Mouse (Mus musculus): Measurements from ENCODE around the gene Pla2g2f. TPM values are rescaled to one million over a fixed set of nuclear protein-coding genes. Genes with fewer than 3 reads are reported as not detected.

Pla2g2f gene
- polyA plus RNA-seq (2012; ENCODE audit: insufficient read depth, insufficient read length, missing spikeins): not detected in 2 replicates

- Histone ChIP-seq H3K4me3 (ENCODE audit: insufficient read depth, low read length) (no peak within 1 kb of the TSS), H3K27ac (ENCODE audit: insufficient read depth, low read depth, low read length) (no peak within 1 kb of the TSS), H3K4me1 (ENCODE audit: control insufficient read depth, insufficient read depth, low read length) (no peaks in the 10 kb centered on the region)
- TF ChIP-seq CTCF (IDR thresholded peaks at IDR 0.05; ENCODE audit: low read depth, low read length) (no peak), POLR2A (IDR thresholded peaks at IDR 0.05; ENCODE audit: borderline replicate concordance, low read depth, low read length) (no peak)
Measured at GRCm38 (mm10) chr4:138757416-138757815, at the start of gene Pla2g2f. Gene Pla2g2f (minus strand): TSS chr4:138757626.

- Histone ChIP-seq H3K27ac (ENCODE audit: insufficient read depth, low read depth, low read length) (no peak overlapping the region), H3K4me3 (ENCODE audit: insufficient read depth, low read length) (no peak overlapping the region)
- TF ChIP-seq CTCF (IDR thresholded peaks at IDR 0.05; ENCODE audit: low read depth, low read length) (no peak), POLR2A (IDR thresholded peaks at IDR 0.05; ENCODE audit: borderline replicate concordance, low read depth, low read length) (no peak)
Measured at GRCm38 (mm10) chr4:138806920-138807541, 49.6 kb upstream of the Pla2g2f start.

GRCm38 (mm10) chr4:138806160-138806559, 48.7 kb upstream of the Pla2g2f start:
- Histone ChIP-seq H3K4me1 (ENCODE audit: control insufficient read depth, insufficient read depth, low read length) (no peaks in the 10 kb centered on the region), H3K4me3 (ENCODE audit: insufficient read depth, low read length) (no peak overlapping the region), H3K27ac (ENCODE audit: insufficient read depth, low read depth, low read length) (no peak overlapping the region)
- TF ChIP-seq POLR2A (IDR thresholded peaks at IDR 0.05; ENCODE audit: borderline replicate concordance, low read depth, low read length) (no peak), CTCF (IDR thresholded peaks at IDR 0.05; ENCODE audit: low read depth, low read length) (no peak)

More at GRCm38 (mm10) chr4:138806920-138807541, 49.6 kb upstream of the Pla2g2f start:
- H3K4me1 ChIP-seq (ENCODE audit: control insufficient read depth, insufficient read depth, low read length): no peaks in the 10 kb centered on the region

- Histone ChIP-seq H3K27ac (ENCODE audit: insufficient read depth, low read depth, low read length) (no peak overlapping the region), H3K4me1 (ENCODE audit: control insufficient read depth, insufficient read depth, low read length) (no peaks in the 10 kb centered on the region), H3K4me3 (ENCODE audit: insufficient read depth, low read length) (no peak overlapping the region)
- no peak for TF ChIP-seq CTCF (IDR thresholded peaks at IDR 0.05; ENCODE audit: low read depth, low read length)
- TF ChIP-seq POLR2A (IDR thresholded peaks at IDR 0.05; ENCODE audit: borderline replicate concordance, low read depth, low read length): no peak
Measured at GRCm38 (mm10) chr4:138805248-138805647, 47.8 kb upstream of the Pla2g2f start.

- TF ChIP-seq POLR2A (IDR thresholded peaks at IDR 0.05; ENCODE audit: borderline replicate concordance, low read depth, low read length) (no peak), CTCF (IDR thresholded peaks at IDR 0.05; ENCODE audit: low read depth, low read length) (no peak)
- no peaks in the 10 kb centered on the region for H3K4me1 ChIP-seq (ENCODE audit: control insufficient read depth, insufficient read depth, low read length)
- H3K4me3 ChIP-seq (ENCODE audit: insufficient read depth, low read length): no peak overlapping the region
- H3K27ac ChIP-seq (ENCODE audit: insufficient read depth, low read depth, low read length): no peak overlapping the region
Measured at GRCm38 (mm10) chr4:138802917-138803316, 45.5 kb upstream of the Pla2g2f start.

- H3K4me1 ChIP-seq (ENCODE audit: control insufficient read depth, insufficient read depth, low read length): no peaks in the 10 kb centered on the region
- TF ChIP-seq POLR2A (IDR thresholded peaks at IDR 0.05; ENCODE audit: borderline replicate concordance, low read depth, low read length): no peak
- TF ChIP-seq CTCF (IDR thresholded peaks at IDR 0.05; ENCODE audit: low read depth, low read length): no peak
- no peak overlapping the region for H3K4me3 ChIP-seq (ENCODE audit: insufficient read depth, low read length)
- H3K27ac ChIP-seq (ENCODE audit: insufficient read depth, low read depth, low read length): no peak overlapping the region
Measured at GRCm38 (mm10) chr4:138801631-138802030, 44.2 kb upstream of the Pla2g2f start.

- Histone ChIP-seq H3K4me1 (ENCODE audit: control insufficient read depth, insufficient read depth, low read length) (no peaks in the 10 kb centered on the region), H3K4me3 (ENCODE audit: insufficient read depth, low read length) (no peak overlapping the region), H3K27ac (ENCODE audit: insufficient read depth, low read depth, low read length) (no peak overlapping the region)
- TF ChIP-seq CTCF (IDR thresholded peaks at IDR 0.05; ENCODE audit: low read depth, low read length) (no peak), POLR2A (IDR thresholded peaks at IDR 0.05; ENCODE audit: borderline replicate concordance, low read depth, low read length) (no peak)
Measured at GRCm38 (mm10) chr4:138800134-138800744, 42.8 kb upstream of the Pla2g2f start.

GRCm38 (mm10) chr4:138797217-138797570, 39.8 kb upstream of the Pla2g2f start:
- Histone ChIP-seq H3K4me3 (ENCODE audit: insufficient read depth, low read length) (no peak overlapping the region), H3K4me1 (ENCODE audit: control insufficient read depth, insufficient read depth, low read length) (no peaks in the 10 kb centered on the region), H3K27ac (ENCODE audit: insufficient read depth, low read depth, low read length) (no peak overlapping the region)
- no peak for TF ChIP-seq CTCF (IDR thresholded peaks at IDR 0.05; ENCODE audit: low read depth, low read length)
- no peak for TF ChIP-seq POLR2A (IDR thresholded peaks at IDR 0.05; ENCODE audit: borderline replicate concordance, low read depth, low read length)

GRCm38 (mm10) chr4:138796513-138797216, 39.2 kb upstream of the Pla2g2f start:
- no peaks in the 10 kb centered on the region for H3K4me1 ChIP-seq (ENCODE audit: control insufficient read depth, insufficient read depth, low read length)
- TF ChIP-seq CTCF (IDR thresholded peaks at IDR 0.05; ENCODE audit: low read depth, low read length) (no peak), POLR2A (IDR thresholded peaks at IDR 0.05; ENCODE audit: borderline replicate concordance, low read depth, low read length) (no peak)
- H3K4me3 ChIP-seq (ENCODE audit: insufficient read depth, low read length): no peak overlapping the region
- H3K27ac ChIP-seq (ENCODE audit: insufficient read depth, low read depth, low read length): no peak overlapping the region

- no peaks in the 10 kb centered on the region for H3K4me1 ChIP-seq (ENCODE audit: control insufficient read depth, insufficient read depth, low read length)
- H3K27ac ChIP-seq (ENCODE audit: insufficient read depth, low read depth, low read length): no peak overlapping the region
- TF ChIP-seq POLR2A (IDR thresholded peaks at IDR 0.05; ENCODE audit: borderline replicate concordance, low read depth, low read length): no peak
- TF ChIP-seq CTCF (IDR thresholded peaks at IDR 0.05; ENCODE audit: low read depth, low read length): no peak
- no peak overlapping the region for H3K4me3 ChIP-seq (ENCODE audit: insufficient read depth, low read length)
Measured at GRCm38 (mm10) chr4:138794344-138794743, 36.9 kb upstream of the Pla2g2f start.

Data from bone marrow macrophage, adult 2 months (primary cell).